Mouse (Mus musculus): ENCODE results near the gene Vmn2r38. TPM values are rescaled to one million over a fixed set of nuclear protein-coding genes. Genes with fewer than 3 reads are reported as not detected.
"Not testable (repeated sequence)": the region's sequence is repeated elsewhere in the genome, so short reads cannot be mapped to it uniquely, and the experiment has no call there.

Vmn2r38 gene
- polyA plus RNA-seq (2021), result not detected

DNA sequence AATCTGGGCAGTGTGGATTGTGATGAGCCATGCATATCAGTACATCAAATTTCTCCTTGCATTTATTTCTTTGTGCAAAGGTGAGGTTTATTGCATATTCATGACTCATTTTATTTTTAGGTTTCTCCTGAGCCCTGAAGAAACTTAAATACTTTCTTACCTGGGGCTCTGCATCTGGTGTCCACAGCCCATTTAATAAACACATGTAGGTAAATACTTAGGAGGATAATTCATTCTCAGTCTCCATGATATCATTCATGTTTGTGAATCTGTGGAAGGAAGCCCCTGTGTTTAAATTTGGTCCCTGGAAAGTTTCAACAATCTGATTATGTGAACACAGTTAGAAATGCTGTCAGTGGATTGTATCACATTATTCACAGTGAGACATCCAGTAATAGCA is at the start of gene Vmn2r38:
Vmn2r38 (minus strand) TSS at position 101 of the 400 bp plus-strand sequence.
- ATAC-seq; in situ Hi-C loops (cut with MboI; ENCODE audit: low pct_unique_long_range_greater_than_20kb); H3K27me3 ChIP-seq; CTCF ChIA-PET; POLR2A ChIA-PET; DNase-seq (ENCODE audit: low read depth, low spot score): not testable (repeated sequence)

DNA sequence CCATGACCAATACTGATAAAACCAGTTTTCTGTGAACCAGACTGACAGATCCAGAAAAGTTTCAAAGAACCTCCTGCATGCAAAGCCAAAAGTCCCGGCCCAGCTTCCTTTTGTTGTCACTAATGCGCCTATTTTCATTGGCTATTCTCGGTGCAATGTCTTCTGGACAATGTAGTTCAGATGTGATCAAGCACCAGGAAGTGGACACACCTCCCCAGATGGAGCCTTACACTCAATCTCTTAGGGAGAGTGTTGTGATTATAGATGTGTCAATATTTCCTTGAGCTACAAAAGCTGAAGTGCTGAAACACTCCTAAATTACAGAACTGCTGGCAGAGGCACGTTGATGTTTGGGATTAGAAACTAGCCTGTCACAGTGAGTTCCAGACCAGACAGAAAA is 32.3 kb downstream of the Vmn2r38 start:
- DNase-seq (ENCODE audit: low read depth, low spot score); ATAC-seq; CTCF ChIA-PET; H3K27me3 ChIP-seq; POLR2A ChIA-PET; in situ Hi-C loops (cut with MboI; ENCODE audit: low pct_unique_long_range_greater_than_20kb): not testable (repeated sequence)

DNA sequence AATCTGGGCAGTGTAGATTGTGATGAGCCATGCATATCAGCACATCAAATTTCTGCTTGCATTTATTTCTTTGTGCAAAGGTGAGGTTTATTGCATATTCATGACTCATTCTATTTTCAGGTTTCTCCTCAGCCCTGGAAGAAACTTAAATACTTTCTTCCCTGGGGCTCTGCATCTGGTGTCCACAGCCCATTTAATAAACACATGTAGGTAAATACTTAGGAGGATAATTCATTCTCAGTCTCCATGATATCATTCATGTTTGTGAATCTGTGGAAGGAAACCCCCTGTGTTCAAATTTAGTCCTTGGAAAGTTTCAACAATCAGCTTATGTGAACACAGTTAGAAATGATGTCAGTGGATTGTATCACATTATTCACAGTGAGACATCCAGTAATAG is 67.0 kb downstream of the Vmn2r38 start, which contains the start of gene Vmn2r39:
Vmn2r39 (minus strand) TSS at position 101 of the 400 bp plus-strand sequence.
- POLR2A ChIA-PET; H3K27me3 ChIP-seq; in situ Hi-C loops (cut with MboI; ENCODE audit: low pct_unique_long_range_greater_than_20kb); CTCF ChIA-PET; ATAC-seq; DNase-seq (ENCODE audit: low read depth, low spot score): not testable (repeated sequence)

Other genes with a start within 250 kb of the Vmn2r38 start
- not detected for gene Vmn2r40, start 166.4 kb downstream of the Vmn2r38 start, polyA plus RNA-seq (2021)
- not detected for gene Vmn2r39, start 67.1 kb downstream of the Vmn2r38 start, polyA plus RNA-seq (2021)
- not detected for gene Vmn2r37, start 125.8 kb upstream of the Vmn2r38 start, polyA plus RNA-seq (2021)